Mouse (Mus musculus) spleen, adult 2 months (tissue): ENCODE measurements around the gene Capn13.

ENCODE experiments used
- CTCF ChIP-seq: fragments of 200-500 bp; IDR thresholded peaks from 2 replicates; pipeline ENCODE4 v1.5.1; 2011; ENCODE audit warnings: mild to moderate bottlenecking, inconsistent platforms; ENCODE audit not compliant: insufficient read depth, insufficient read length, insufficient replicate concordance; ENCODE audit errors: extremely low read depth
- POLR2A ChIP-seq: fragments of 200-500 bp; IDR thresholded peaks from 2 replicates; pipeline ENCODE4 v1.6.1; 2011; ENCODE audit warnings: low read depth, low read length, inconsistent platforms

GRCm38 (mm10) chr17:73325314-73325713, 75.4 kb downstream of the Capn13 start:
- TF ChIP-seq POLR2A (no peak), CTCF (no peak)
